Mouse (Mus musculus): ENCODE results near the gene Olfr1156.

GRCm38 (mm10) chr2:87905066-87905465, 47.8 kb downstream of the Olfr1156 start, which contains the start of gene Olfr1154:
- TF ChIP-seq CTCF (IDR thresholded peaks at IDR 0.05; ENCODE audit: extremely low read depth, insufficient read depth, insufficient read length, insufficient replicate concordance) (no peak), POLR2A (IDR thresholded peaks at IDR 0.05; ENCODE audit: low read depth, low read length) (no peak)

All from spleen, adult 2 months (tissue).